Mouse (Mus musculus): ENCODE data around the gene Vps26a. TPM values are rescaled to one million over a fixed set of nuclear protein-coding genes. Genes with fewer than 3 reads are reported as not detected.

The Vps26a gene
- polyA plus RNA-seq, 1 experiment from 2014 or later: 79.8 TPM

DNA sequence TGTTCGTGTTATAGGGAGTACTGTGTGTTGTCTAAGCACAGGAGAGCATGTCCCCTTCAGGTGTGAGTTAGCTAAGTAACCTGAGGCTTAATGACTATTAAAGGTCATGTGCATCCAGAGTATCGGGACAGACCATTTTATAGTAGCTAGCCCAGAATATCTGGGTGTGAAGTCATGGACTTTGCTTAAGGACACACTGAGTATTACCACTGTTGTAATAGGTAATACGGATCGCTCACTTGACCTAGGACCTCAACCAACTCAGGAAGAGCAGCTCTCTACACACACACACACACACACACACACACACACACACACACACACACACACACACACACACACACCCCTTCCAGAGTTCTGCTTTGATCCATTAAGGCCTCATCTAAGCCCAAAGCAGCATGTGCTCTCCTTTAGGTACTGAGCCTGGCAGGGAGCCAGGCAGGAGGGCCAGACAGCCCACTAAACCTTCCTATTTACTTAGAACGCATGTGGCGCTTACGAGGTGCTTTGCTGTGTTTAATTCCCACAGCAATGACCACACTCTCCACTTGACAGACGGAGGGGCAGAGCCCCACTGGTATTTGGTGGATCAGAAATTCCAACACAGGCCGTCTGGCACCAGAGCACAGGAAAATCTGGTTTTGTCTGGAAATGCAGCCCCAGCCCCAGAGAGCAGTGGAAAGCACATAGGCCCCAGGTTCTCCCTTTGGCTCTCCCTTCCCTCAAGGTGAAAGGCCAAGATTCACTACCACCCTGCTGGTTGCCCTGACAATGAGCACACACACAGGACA, 61.3 kb downstream of the Vps26a start:
- Histone ChIP-seq H3K4me3 (no peak overlapping the region), H3K4me2 (replicated peaks) (no peak overlapping the region), H3K9me3 (replicated peaks) (no peaks in the 10 kb centered on the region), H3K9ac (no peak overlapping the region), H3K36me3 (peaks cover 27% of the 10 kb centered on the region), H3K27ac (peak overlapping the region; percentile 30; the same call in 1 of the 2 replicates), H3K4me1 (no peaks in the 10 kb centered on the region), H3K27me3 (no peaks in the 10 kb centered on the region)
- 53% methylated on average over 9 of the region's 9 CpGs for WGBS
- ATAC-seq (ENCODE audit: low FRiP score): no peak

DNA sequence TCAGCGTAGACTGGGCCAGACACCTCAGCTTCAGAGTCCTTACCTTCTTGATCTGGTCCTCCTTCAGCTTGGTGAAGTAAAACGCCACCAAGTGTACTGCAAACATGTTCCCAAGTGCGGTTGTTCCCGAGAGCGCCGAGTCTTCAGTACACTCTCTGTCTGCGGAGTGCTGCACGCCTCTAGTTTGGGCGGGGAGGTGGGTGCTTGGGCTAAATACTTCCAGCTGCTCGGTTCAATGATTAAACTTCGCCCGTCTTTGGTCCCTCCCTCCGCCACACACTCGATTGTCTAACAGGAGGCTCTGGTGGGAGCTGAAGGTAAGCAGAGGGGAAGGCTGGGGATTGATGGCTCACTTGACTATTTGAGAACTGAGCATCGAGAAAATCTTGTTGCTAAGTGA, 64.3 kb downstream of the Vps26a start, which contains the start of gene Hkdc1:
Hkdc1 (minus strand) TSS at position 237 of the 400 bp plus-strand sequence.
- Histone ChIP-seq H3K36me3 (no peaks in the 10 kb centered on the region), H3K27ac (no peak within 1 kb of the TSS), H3K4me3 (no peak within 1 kb of the TSS), H3K4me2 (replicated peaks) (no peak within 1 kb of the TSS), H3K9ac (no peak within 1 kb of the TSS), H3K27me3 (peaks cover 3% of the 10 kb centered on the region; the same call in 1 of the 2 replicates), H3K9me3 (replicated peaks) (no peaks in the 10 kb centered on the region), H3K4me1 (peaks cover 4% of the 10 kb centered on the region; the same call in 1 of the 2 replicates)
- no peak for ATAC-seq (ENCODE audit: low FRiP score)
- WGBS: 49% methylated on average over 15 of the region's 15 CpGs

DNA sequence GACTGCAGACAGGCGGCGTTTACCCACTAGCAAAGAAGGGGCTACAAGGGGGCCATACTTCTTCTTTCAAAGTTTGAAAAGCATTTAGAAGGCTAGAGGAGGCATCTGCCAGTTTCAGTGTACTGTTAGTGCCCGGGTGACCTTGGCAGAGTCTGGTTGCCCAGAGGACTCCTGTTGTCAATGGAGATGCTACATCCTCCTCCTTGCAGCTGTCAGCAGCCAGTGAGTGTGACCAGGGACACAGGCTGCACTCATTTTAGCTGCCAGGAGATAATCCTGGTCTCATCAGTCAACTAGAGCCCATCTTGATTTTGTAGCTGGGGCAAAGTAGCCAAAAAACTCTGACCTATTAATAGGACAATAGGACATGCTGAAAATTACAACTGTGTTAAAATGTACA, 65.5 kb downstream of the Vps26a start:
- H3K4me2 ChIP-seq (replicated peaks): no peak overlapping the region
- no peak overlapping the region for H3K27ac ChIP-seq
- 87% methylated on average over 3 of the region's 3 CpGs for WGBS
- H3K4me3 ChIP-seq: no peak overlapping the region
- H3K36me3 ChIP-seq: no peaks in the 10 kb centered on the region
- peaks cover 4% of the 10 kb centered on the region; the same call in 1 of the 2 replicates for H3K4me1 ChIP-seq
- no peak overlapping the region for H3K9ac ChIP-seq
- ATAC-seq (ENCODE audit: low FRiP score): no peak
- H3K9me3 ChIP-seq (replicated peaks): no peaks in the 10 kb centered on the region
- peaks cover 3% of the 10 kb centered on the region; the same call in 1 of the 2 replicates for H3K27me3 ChIP-seq

DNA sequence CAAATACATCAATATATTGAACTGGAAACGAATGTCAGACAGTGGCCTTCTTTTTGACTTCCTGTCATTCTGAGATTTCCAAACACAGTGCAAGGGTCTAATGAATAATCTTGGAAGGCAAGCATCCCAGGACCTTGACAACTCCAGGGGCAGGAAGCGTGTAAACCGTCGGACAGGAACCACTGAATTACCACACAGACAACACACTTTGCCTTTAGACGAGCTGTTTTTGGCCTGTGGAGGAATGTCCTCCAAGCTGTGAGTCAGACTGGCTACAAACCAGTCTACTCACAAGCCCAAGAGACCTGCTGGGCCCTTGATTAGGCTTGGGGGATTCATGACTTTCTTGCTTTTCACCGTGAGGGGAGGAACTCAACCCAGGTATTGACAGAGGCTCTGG, 66.2 kb downstream of the Vps26a start:
- ATAC-seq (ENCODE audit: low FRiP score): no peak

DNA sequence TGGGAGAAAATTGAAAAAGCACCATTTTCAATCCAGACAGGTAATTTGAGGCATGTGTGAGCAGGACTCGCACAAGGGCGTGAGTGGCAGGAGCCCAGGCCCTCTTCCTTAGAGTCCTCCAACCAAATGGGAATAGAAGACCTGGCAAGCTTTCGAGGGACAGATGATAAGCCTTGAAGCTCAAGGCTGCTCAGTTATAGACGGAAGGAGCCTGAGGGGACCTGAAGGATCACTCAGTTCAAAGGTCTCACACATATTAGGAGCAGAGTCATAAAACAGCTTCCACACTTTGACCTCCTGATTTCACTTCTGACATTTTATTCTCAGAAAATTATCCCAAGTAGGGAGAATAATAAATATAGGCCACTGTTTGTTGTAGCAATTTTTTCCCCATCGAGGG, 67.2 kb downstream of the Vps26a start:
- Histone ChIP-seq H3K27me3 (peaks cover 3% of the 10 kb centered on the region; the same call in 1 of the 2 replicates), H3K4me3 (no peak overlapping the region), H3K4me2 (replicated peaks) (no peak overlapping the region), H3K27ac (no peak overlapping the region), H3K4me1 (peaks cover 4% of the 10 kb centered on the region; the same call in 1 of the 2 replicates), H3K36me3 (no peaks in the 10 kb centered on the region), H3K9me3 (replicated peaks) (no peaks in the 10 kb centered on the region), H3K9ac (no peak overlapping the region)
- 87% methylated on average over 5 of the region's 5 CpGs for WGBS
- ATAC-seq (ENCODE audit: low FRiP score): no peak

More for the DNA sequence above, 66.2 kb downstream of the Vps26a start:
- Histone ChIP-seq H3K4me2 (replicated peaks) (no peak overlapping the region), H3K27ac (no peak overlapping the region), H3K36me3 (no peaks in the 10 kb centered on the region), H3K4me3 (no peak overlapping the region), H3K27me3 (peaks cover 3% of the 10 kb centered on the region; the same call in 1 of the 2 replicates), H3K4me1 (peaks cover 4% of the 10 kb centered on the region; the same call in 1 of the 2 replicates), H3K9ac (no peak overlapping the region), H3K9me3 (replicated peaks) (no peaks in the 10 kb centered on the region)
- WGBS: 81% methylated on average over 6 of the region's 6 CpGs

DNA sequence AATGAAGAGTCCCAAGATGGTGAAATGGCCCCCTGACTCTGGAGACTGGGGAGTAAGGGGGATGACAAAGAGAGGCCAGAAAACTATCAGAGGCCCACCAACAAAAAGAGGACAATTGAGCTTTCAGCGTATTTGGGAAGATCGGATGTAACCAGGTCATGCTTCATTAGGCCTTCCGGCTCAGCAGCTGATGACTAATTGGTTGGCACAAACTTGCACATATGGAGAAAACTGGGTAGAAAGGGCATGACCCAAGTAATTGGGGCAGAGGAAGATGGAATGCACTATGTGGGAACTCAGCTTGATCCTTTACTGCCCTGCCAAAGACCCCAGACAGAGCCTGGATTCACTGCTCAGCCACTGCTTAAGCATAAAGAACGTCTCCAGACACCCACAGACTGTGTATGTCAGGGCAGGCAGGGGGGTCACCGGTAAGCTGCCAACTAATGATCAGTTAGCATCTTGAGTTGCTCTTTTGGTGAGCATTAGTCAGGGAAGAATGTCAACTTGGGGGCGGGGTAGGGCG, 67.7 kb downstream of the Vps26a start:
- no peak overlapping the region for H3K4me3 ChIP-seq
- H3K4me2 ChIP-seq (replicated peaks): no peak overlapping the region
- H3K27me3 ChIP-seq: peaks cover 3% of the 10 kb centered on the region; the same call in 1 of the 2 replicates
- H3K36me3 ChIP-seq: no peaks in the 10 kb centered on the region
- no peak overlapping the region for H3K27ac ChIP-seq
- H3K9ac ChIP-seq: no peak overlapping the region
- WGBS: 52% methylated on average over 7 of the region's 7 CpGs
- peaks cover 4% of the 10 kb centered on the region; the same call in 1 of the 2 replicates for H3K4me1 ChIP-seq
- H3K9me3 ChIP-seq (replicated peaks): no peaks in the 10 kb centered on the region
- no peak for ATAC-seq (ENCODE audit: low FRiP score)

DNA sequence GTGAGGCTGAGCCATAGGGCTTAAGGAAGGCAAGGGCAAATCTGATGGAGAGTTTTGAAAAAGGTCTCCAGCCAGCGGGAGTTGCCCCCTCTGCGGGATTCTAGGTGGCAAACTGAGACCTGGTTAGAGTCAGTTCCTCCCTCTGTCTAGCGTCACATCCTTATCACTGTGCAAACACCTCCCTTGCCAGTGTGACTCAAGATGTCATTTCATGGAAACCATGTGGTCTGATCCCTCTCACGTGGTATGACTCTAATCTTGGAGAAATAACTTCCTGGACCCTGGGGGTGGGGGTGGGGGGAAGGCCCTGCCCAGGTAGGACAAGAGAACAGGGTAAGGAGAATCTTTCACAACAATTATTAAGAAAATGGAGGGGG, 73.0 kb downstream of the Vps26a start:
- no peak overlapping the region for H3K27ac ChIP-seq
- H3K9ac ChIP-seq: no peak overlapping the region
- 49% methylated on average over 4 of the region's 4 CpGs for WGBS
- peaks cover 3% of the 10 kb centered on the region; the same call in 1 of the 2 replicates for H3K27me3 ChIP-seq
- no peaks in the 10 kb centered on the region for H3K36me3 ChIP-seq
- ATAC-seq (ENCODE audit: low FRiP score): no peak
- H3K9me3 ChIP-seq (replicated peaks): no peaks in the 10 kb centered on the region
- no peak overlapping the region for H3K4me2 ChIP-seq (replicated peaks)
- peaks cover 4% of the 10 kb centered on the region; the same call in 1 of the 2 replicates for H3K4me1 ChIP-seq
- no peak overlapping the region for H3K4me3 ChIP-seq

DNA sequence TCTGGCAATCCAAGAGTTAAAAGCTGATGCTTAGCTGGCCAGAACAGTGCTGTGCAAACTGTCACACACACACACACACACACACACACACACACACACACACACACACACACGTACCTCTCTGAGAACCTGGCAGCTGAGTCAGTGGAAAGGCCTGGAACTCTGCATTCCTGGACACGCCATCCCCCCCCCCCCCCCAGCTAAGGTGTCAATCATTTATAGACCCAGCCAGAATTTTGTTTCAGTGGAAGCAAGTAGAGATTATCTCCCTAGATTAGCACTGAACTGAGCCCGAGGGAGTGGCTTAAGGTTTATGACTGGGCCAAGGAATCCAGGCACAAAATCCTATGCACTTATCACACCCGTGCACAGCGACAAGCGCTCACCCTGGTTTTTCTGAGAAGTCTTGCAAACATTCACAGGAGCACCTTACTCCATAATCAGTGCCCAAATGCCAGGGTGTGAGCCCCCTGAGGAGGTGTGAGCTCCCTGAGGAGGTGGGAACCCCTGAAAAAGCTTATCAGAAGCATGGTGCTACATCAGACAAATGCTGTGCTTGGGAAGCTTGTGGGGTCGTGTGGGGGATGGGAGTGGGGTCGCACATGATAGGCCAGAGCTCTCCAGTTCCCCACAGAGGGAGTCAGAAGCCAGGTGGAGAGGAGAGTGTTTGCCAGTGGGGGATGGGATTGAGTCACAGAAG, 73.5 kb downstream of the Vps26a start:
- H3K4me2 ChIP-seq (replicated peaks): no peak overlapping the region
- no peak for ATAC-seq (ENCODE audit: low FRiP score)
- no peak overlapping the region for H3K9ac ChIP-seq
- H3K9me3 ChIP-seq (replicated peaks): no peaks in the 10 kb centered on the region
- no peaks in the 10 kb centered on the region for H3K36me3 ChIP-seq
- H3K4me1 ChIP-seq: peaks cover 4% of the 10 kb centered on the region; the same call in 1 of the 2 replicates
- no peak overlapping the region for H3K4me3 ChIP-seq
- 41% methylated on average over 8 of the region's 8 CpGs for WGBS
- no peak overlapping the region for H3K27ac ChIP-seq
- peaks cover 3% of the 10 kb centered on the region; the same call in 1 of the 2 replicates for H3K27me3 ChIP-seq

DNA sequence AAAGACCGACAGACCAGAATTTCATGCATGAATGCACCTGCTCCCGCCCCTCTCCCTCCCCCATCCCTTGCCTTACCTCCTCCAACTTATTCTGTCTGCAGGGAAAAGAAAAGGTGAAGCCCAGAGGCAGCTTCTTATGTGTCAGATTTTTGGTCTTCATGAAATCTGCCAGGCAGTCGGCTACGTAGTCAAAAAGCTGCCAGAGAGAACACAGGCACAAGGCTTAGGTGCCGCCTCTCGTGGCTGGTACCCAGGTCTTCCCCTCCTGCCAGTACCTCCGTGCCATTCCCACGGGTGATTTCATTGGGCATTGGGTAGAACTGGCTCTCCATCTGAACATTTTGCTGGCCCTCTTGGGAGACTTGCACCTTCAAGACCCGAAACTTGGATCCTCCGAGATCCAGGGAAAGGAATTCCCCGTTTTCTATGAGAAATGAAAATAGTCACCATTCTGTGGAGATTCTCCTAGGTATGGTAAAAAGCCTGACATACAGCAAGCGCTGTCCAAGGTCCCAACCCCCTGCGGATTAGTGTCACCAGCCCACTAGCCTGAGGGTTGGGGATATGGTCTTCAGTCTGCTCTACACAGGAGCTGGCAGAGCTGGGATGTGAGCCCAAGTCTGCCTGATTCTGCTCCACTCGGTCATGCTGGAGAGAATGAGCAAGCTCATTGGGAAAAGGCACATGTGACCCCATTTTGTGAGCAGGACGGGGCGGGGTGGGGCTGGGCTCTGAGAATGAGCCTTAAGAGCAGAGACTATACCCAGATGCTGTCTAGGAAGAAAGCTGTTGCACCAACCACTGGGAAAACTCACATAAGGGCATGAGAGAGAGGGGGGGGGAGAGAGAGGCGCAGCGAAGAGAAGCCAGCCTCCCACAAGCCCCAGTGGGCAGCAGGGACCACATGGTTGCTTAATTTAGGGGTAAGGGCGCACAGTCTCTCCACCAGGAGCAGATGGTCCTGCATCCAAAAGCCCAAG, 74.9 kb downstream of the Vps26a start:
- Histone ChIP-seq H3K27ac (no peak overlapping the region), H3K9ac (no peak overlapping the region), H3K4me3 (no peak overlapping the region), H3K4me1 (peaks cover 4% of the 10 kb centered on the region; the same call in 1 of the 2 replicates), H3K36me3 (no peaks in the 10 kb centered on the region), H3K9me3 (replicated peaks) (no peaks in the 10 kb centered on the region), H3K4me2 (replicated peaks) (no peak overlapping the region), H3K27me3 (0 out of 2 replicates have a peak, but pooled peaks cover 6% of the 10 kb centered on the region)
- ATAC-seq (ENCODE audit: low FRiP score): no peak
- 70% methylated on average over 19 of the region's 19 CpGs for WGBS

DNA sequence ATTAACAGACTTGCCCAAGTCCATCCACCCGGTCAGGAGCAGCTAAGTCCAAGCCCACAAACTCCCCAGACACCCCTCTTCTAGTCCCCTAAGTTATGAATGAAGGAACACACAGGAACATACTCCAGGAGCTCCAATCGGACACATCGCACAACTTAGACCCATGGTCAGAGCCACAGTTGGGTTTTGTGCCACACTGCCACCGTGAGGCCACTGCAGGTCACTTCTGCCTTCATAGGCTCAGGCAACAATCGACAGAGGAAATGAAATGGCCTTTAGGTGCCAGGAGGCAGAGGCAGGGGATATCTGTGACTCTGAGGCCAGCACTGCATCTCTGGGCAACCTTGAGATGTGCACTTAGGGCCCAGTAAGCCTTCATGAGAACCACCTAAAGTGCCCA, 75.7 kb downstream of the Vps26a start:
- peaks cover 4% of the 10 kb centered on the region; the same call in 1 of the 2 replicates for H3K4me1 ChIP-seq
- no peaks in the 10 kb centered on the region for H3K36me3 ChIP-seq
- H3K27me3 ChIP-seq: 0 out of 2 replicates have a peak, but pooled peaks cover 6% of the 10 kb centered on the region
- no peak overlapping the region for H3K4me3 ChIP-seq
- H3K4me2 ChIP-seq (replicated peaks): no peak overlapping the region
- H3K27ac ChIP-seq: no peak overlapping the region
- 0 out of 2 replicates have a peak, but pooled peaks have one; percentile 32 for ATAC-seq (ENCODE audit: low FRiP score)
- WGBS: 17% methylated on average over 5 of the region's 5 CpGs
- H3K9ac ChIP-seq: no peak overlapping the region
- no peaks in the 10 kb centered on the region for H3K9me3 ChIP-seq (replicated peaks)
